Mouse (Mus musculus) adrenal gland, adult 18-20 months (tissue): ENCODE measurements around the gene Sv2a. TPM values are rescaled to one million over a fixed set of nuclear protein-coding genes. Genes with fewer than 3 reads are reported as not detected.
"Not testable (repeated sequence)": the region's sequence is repeated elsewhere in the genome, so short reads cannot be mapped to it uniquely, and the experiment has no call there.

Experiments used
- DNase-seq, 2 experiments: peaks; one replicate each; pipeline ENCODE4 v3.0.0; 2021 to 2022; ENCODE audit warnings: low spot score in 2 of 2
- total RNA-seq, 2 experiments: library from RNA; stranded (reverse); gene quantifications; 1 replicate in 1 of 2; 2 replicates in 1 of 2; pipeline ENCODE4 v1.2.3; 2021

Sv2a gene
- total RNA-seq, 2 experiments from 2014 or later: 9.3 to 9.4 TPM

DNA sequence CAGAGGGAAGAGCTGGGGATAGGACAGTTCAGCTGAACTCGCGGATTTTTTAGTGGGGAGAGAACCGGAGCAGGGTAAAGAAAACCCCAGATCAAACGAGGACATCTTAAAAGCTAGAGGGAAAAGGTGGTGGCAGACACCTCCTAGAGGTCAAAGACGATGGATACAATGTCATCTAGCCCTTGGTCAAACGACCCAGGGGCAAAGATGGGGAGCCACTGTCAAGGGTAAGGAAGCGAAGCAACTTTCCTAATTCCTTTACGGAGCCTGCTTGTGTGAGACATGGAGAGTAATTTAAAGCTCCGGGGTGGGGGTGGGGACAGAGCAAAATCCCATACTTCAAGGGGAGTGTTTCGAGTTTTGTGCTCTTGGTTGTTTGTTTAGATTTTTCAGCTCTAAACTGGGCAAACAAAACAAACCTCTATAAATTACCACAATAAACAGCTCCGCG is 38.3 kb downstream of the Sv2a start:
- DNase-seq: no peak

DNA sequence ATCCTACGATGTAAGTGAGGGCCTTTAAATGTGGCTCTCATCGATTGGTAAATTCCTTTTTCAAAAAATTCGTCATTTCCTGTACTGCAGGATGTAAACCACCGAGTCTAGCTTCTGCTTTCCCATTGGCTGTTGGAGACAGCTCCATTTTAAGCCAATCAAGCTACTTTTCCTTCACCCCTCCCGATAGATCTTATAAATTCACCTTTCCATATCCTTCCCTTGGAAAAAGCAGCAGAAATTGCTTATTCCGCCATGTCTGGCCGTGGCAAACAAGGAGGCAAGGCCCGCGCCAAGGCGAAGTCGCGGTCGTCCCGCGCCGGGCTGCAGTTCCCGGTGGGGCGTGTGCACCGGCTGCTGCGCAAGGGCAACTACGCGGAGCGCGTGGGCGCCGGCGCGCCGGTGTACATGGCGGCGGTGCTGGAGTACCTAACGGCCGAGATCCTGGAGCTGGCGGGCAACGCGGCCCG is 38.7 kb downstream of the Sv2a start, which contains the start of the genes Bola1 and Hist2h2ab:
TSS of gene Bola1 (minus strand) at position 49 of the 470 bp plus-strand sequence.
TSS of gene Hist2h2ab (plus strand) at position 205 of the 470 bp plus-strand sequence.
- peak; percentile 65 to 75 for DNase-seq

DNA sequence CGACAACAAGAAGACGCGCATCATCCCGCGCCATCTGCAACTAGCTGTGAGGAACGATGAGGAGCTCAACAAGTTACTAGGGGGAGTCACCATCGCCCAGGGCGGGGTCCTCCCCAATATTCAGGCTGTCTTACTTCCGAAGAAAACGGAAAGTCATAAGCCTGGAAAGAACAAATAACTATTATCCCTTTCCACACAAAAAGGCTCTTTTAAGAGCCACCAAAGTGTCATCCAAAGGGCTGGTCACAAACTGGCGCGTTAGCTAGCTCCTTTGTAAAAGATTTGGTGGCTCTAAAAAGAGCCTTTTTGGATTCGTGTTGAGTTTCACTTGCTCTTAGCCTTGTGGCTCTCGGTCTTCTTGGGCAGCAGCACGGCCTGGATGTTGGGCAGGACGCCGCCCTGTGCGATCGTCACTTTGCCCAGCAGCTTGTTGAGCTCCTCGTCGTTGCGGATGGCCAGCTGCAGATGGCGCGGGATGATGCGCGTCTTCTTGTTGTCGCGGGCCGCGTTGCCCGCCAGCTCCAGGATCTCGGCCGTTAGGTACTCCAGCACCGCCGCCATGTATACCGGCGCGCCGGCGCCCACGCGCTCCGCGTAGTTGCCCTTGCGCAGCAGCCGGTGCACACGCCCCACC is 39.3 kb downstream of the Sv2a start:
- not testable (repeated sequence) for DNase-seq

DNA sequence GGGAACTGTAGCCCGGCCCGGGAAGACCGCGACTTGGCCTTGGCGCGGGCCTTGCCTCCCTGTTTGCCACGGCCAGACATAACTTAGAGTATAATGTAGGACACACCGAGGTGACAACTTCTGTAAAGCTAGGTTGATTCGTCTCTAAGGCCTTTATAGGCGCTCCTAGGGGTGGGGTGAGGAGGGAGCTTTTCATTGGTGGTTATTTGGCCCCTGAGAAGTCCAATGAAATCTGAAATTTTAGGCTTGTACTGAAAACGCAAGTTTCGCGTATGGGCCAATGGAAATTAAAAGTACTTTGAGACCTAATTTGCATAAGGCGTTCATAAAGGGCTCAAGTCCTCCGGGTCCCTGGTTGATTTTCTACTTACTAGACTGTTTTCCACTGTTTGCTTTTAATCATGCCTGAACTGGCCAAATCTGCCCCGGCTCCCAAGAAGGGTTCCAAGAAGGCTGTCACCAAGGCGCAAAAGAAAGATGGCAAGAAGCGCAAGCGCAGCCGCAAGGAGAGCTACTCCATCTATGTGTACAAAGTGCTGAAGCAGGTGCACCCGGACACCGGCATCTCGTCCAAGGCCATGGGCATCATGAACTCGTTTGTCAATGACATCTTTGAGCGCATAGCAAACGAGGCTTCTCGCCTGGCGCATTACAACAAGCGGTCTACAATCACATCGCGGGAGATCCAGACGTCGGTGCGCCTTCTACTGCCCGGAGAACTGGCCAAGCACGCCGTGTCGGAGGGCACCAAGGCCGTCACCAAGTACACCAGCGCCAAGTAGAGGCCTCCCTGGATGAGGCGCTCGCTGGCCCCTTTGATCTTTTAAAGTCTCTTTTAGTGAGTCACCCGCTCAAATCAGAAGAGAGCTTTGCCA is 40.1 kb downstream of the Sv2a start, which contains the start of the genes Hist2h2ac and Hist2h2be:
TSS of gene Hist2h2ac (minus strand) at position 116 of the 875 bp plus-strand sequence.
TSS of gene Hist2h2be (plus strand) at position 355 of the 875 bp plus-strand sequence.
- peak; percentile 82 to 92 for DNase-seq

DNA sequence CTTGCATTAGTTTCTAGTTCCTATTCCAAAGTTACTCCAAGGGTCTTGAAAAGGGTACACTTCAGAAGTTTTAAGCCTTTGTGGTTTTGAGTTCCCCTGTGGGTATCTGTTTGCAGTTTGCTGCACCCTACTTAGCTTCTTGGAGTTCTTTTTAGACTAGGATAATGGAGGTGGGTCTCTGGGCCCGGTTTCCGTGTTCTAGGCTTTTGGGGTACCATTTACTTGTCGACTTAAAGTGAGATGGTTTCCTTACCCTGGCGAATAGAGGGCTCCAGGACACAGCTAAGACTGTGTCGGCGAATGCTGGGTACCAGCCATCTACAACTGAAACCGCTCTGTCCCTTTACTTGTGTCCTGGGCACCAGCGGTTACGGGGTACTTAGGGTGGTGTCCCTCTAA is 40.7 kb downstream of the Sv2a start:
- DNase-seq: peak in 1 of 2 experiments; percentile 30

DNA sequence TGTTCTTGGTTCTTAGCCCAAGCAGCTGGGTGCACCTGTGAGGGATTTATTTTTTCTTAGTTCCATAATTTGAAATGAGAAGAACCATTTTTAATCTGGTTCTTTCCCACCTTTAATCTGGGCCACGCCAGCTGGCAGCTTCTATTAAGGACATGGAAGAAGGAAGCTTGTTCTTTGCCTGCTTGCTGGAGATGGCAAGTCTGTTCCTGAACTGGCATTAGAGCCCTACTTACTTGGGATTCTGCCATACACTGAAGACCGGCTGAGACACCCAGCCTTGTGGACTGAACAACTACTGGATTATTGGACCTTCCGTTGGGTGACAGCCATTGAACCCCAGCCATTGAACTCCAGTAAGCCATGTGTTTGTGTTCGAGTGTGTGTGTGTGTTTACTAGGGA is 41.8 kb downstream of the Sv2a start:
- DNase-seq: no peak

DNA sequence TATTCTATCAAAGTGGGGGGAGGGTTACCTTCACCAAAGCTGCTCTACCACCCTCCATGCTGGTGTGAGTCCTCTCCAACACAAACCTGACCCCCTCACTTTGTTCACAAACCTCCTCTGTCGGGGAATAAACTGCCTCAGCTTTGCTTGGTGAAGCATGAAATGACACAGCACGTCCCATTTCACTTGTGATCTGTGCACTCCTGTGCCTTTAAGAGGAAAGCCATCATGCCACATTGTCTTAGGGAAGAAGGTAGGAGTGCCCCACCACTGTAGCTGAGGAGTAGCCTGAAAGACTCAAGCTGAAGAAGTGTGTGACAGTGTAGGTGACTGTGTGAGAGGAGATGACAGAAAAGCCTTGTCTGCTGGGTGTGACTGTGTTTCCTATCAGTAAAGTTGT is 44.5 kb downstream of the Sv2a start:
- no peak for DNase-seq

DNA sequence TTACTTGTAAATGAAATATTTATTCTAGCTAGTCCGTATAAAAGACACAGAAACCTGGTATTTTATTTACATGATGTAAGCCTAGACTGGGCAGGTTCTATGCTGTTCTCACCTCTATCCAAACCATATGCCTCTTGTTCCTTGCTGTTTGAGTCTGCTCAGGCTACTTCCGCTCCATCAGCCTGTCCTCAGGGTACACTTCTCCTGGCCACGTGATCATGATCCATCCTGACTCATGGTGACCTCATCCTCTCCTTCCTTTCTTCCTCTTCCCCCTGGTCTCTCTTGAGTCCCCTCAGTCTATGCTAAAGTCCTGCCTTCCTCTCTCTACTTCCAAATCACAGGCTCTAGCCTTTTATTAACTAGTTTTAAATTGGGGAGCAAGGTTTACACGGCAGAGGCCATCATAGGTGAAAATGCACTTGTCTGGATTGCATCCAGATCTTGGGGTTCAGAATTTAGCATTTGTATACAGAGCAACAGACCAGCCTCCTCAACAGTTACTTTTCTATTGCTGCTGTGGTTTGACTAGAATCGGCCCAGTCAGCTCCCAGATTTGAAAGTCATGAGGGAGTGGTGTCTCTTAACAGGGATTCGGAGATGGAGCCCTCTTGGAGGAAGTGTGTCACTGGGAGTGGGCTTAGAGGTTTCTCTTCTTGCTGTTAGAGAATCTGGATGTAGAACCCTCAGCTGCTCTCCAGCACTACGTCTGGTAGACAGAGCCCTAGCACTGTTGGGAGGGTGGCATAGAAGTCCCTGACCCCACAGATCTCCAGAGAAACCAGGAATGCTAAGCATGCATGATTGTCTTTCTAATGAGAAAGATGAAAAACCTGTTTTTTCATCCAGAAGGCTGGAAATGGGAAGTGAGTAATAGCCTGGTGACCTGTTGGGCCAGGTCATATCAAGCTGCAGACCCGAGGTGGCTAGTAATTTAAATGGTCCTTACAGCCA is 46.0 kb downstream of the Sv2a start:
- no peak for DNase-seq

DNA sequence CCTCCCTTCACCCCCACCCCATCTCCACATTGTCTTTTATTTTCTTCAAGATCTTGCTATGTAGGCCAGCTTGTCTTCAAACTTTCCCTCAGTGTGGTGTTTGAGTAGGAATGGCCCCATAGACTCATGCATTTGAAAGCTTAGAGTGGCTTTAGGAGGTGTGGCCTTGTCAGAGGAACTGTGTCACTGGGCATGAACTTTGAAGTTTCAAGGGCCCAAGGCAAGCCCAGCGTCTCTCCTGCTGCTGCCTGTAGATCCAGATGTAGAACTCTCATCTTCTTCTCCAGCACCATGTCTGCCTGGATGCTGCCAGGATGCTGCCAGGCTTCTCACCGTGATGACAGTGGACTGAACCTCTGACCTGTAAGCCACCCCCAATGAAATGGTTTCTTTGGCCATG is 47.9 kb downstream of the Sv2a start:
- DNase-seq: no peak

DNA sequence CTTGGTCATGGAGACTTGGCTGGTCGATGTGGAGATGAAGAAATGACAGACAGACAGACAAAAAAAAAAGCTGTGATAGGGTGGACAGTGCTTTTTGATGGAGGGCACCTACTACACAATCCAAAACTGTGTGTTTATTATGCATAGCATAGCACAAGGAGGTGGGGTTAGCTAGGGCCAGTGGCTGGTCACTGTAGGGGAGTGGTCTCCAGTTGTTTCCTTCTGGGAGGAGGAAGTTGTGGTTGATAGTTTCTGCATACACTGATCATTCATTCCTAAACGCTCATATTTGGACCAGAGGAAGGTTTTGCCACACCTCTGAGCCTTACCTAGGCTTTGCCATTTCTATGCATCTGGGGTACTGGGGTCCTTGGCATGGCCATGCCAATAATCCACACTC is 49.5 kb downstream of the Sv2a start:
- no peak for DNase-seq

DNA sequence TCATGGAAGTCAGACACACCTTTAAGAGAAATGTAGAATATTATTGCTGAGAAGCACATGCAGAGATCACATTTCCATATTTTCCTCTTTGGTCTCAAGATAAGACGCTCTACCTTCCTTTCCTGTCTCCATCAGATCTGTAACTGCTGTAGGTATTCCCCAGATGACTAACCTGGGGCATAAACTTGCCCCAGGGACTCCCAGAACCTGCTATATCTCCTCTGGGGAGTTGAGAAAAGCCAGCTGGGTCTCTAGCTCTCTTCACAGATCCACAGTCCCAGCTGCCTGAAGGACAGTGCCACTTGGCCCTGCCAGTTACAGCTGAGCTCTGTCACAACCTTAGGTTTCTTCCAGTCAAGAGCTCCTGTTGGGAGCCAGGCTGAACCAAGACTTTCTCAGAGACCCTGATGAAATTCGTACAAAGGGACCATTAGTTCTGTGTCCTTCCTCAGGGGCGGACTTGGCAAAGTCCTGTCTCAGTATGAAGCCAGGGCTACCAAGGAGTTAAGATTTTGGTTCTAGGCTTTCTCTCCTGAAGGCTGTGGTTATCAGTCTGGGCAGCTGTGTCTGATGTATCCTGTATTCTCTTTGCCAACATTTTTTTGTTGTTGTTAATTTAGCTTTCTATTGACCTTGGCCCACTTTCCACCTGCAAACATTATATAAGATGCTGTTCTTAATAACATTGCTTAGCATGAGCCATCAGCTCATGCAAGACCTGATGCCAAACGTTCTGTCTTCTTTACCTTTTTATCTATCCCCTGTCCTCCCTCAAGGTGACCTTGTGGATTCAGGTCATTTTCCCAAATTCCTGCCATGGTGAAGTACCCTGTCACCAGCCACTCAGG is 50.2 kb downstream of the Sv2a start:
- peak in 1 of 2 experiments; percentile 12 for DNase-seq

DNA sequence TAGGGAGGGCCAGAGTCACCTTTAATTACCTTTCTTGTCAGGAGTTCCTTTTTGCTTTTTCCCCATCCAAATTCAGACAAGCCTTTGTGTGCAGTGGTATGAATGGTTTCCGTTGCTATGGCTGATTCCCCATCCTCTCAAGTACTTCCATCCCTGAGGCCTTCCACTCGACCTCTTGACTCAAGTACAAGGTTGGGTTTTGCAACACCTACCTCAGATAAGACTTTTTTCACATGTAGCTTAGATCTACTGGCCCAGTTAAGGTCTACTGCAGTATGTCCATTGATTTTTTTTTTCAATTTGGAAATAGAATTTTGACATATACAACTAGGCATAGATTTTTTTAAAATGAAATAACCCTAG is 50.8 kb downstream of the Sv2a start:
- no peak for DNase-seq

DNA sequence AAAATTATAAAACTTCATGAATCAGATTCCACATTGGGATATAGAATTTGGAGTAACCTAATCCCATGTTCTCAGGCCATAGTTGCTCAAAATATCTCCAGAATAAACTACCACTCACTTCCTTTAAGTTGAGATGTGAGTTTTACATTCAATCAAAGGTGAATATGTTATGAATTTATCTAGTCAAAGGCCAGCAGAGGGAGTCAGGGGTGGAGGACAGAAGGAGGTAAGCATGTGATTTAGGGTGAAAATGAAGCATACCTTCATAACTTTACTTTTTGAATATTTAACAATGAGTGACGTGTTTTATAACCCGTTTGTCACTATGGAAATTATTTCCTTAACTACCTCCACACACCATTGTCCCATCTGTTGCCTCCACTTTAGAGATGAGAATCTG is 54.0 kb downstream of the Sv2a start:
- no peak for DNase-seq

DNA sequence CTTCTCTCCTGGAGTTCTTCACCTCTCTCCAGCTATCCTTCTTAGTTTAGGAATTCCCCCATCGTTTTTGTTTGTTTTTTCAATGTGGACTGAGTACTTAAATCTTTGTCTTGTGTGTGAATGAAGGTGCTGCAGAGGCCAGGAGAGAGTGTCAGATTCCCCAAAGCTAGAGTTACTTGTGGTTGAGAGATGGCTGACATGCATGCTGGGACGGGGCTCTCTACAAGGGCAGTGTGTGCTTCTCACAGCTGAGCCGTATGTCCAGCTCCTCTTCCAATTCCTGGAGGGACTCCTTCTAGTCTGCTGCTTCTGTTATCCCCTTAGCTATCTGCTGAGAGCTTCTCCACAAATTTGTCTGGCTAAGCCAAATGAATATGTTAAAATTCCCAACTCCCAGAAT is 54.9 kb downstream of the Sv2a start:
- no peak for DNase-seq

DNA sequence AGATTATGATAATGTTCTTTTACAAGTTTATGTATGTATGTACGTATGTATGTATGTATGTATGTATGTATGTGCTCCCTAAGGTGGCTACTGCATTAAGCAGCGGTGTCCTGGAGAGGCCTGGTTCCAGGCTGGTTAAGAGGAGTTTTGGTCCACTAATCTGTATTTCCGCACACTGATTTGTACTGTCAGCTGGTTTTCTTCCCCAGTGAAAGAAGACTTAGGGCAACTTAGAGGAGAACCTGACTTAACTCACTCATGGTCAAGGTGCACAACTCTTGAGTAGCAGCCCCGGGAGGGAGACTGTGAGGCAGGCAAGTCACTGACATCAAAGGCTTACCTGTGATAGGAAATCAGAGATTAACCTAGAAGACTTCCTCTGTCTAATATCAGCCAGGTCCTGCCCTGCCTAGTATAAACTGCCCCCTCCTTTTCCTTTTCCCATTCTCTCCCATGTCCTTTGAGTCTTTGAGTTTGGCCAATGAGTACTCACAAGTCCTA is 55.9 kb downstream of the Sv2a start:
- DNase-seq: no peak

DNA sequence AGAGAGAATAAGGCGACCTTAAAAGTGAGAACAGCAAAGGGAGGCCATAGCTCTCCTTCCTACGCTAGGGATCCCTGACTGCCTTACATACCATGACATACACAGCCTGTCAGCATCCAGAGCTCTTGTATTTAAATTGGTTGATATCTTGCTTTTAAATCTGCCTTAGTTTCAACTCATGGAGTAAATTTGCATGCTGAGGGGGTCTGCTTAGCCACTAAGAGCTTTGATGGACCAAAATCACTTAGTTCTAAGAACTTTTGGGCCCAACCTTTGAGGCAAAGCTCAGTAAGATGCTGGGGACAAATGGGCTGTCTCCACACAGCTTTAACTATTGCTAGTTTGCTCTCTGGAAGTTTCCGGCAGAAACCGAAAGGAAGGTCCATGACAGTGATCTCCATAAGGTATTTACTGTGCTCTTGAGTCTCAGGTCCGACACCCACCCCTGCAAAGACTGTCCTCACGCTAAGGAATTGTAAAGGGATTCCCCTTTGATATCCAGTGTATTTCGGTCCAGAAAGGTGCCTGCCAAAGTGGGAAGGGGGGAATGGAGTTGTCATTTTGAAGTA is 56.5 kb downstream of the Sv2a start:
- DNase-seq: no peak

DNA sequence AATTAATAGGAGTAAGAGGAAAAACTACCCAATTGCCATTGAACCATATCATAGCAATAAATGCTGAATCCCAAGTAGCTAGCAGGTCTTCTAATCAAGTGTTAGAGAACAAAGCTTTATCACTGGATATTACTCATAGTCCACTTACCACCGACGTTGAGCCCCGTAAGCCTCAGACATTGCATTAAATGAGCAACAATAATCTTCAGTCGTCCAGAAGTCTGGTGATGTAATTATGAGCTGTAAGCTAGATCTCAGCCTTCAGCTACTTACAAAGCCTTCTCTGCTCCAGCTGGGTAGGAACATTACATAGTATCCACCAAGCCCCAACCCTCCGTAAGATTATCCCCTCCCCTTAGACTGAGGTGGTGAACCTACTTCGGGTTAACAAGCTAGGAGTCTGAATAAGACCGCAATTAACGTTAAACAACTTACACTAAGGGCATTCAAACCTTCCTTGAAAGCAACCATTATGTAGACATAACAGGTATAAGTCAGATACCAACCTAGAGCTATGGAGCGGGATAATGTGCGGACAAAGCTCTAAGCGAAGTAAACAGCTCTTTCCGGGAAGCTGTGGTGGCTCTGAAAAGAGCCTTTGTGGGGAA is 57.1 kb downstream of the Sv2a start:
- no peak for DNase-seq

DNA sequence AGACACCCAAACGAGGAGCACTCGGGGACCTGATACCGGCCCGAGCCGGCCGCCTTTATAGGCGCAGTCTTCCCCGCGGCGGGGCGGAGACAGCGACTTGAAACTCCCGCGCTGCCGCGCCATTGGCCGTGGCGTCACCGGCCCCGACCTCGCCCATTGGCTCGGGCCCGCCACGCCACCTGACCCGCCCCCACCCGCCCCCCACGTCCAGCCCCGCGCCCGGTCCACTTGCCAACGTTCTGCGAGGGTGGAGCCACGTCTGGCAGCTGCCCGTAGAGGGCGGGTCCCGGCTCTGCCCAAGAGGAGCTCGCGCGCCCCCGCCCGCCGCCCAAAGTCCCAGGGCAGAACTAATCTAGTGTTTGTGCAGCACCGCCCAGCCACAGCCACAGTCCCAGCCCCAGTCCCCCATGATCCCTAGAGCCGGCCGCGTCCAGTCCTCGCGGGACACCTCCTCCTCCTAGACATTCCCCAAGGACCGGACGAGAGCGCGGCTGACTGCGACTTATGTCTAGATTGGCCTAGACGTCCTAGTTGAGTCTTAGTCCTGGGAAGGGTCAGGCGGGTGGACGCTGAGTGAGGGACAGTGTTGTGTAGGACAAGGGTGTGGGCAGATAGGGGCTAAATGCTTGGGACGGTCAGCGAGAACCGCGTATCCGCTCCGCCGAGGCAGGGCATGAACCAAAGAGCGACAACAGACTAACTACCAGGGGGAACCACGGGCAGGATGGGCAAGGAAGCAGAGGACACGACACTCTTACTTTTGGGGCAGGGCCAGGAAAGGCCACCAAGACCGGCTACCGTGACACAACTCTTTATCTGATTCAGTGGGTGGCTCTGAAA is 58.2 kb downstream of the Sv2a start, which contains the start of gene Hist2h3c2:
TSS of gene Hist2h3c2 (minus strand) at position 174 of the 840 bp plus-strand sequence.
- not testable (repeated sequence) for DNase-seq
